Mouse (Mus musculus): ENCODE data around the gene Gm21860.
"Not testable (repeated sequence)": the region's sequence is repeated elsewhere in the genome, so short reads cannot be mapped to it uniquely, and the experiment has no call there.

DNA sequence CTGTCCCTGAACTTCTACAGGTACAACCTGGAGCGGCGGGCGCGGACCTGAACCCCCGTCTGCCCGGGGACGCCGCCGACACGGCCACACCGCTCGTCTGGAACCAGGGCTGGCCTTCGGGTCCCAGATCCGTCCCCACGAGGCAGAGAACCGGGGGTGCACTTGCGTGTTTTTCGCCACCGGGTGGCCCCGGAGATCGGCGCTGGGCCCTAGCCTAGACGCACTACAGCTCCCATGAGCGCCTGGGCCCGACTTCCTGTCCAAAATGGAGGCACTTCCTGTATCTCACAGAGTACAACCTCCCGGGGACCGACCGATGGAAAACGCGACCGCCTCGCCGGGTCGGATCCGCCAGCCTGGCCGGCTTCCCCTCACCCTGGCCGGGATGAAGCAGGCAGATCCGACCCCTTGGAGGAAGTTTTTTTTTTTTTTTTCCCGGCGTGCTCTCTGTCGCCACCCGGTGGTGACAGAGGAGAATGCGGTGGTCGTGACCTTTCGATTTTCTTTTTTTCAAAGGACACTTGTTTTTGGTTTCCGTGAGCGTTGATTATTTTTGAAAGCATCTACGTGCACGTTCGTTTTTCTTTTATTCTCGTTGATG is 10.1 kb downstream of the Gm21860 start:
- TF ChIP-seq CTCF (conservative IDR thresholded peaks at IDR 0.05 in 1 of 2, IDR thresholded peaks at IDR 0.05 in 1 of 2; ENCODE audit: low read depth in 2 of 2, low read length in 2 of 2); MAZ (IDR thresholded peaks at IDR 0.05; ENCODE audit: low read depth, low read length); POLR2A (IDR thresholded peaks at IDR 0.05; ENCODE audit: low read depth, low read length); NELFE (IDR thresholded peaks at IDR 0.05; ENCODE audit: low read depth, low read length); ZNF384 (IDR thresholded peaks at IDR 0.05; ENCODE audit: low read depth, low read length); ZKSCAN1 (IDR thresholded peaks at IDR 0.05; ENCODE audit: borderline replicate concordance, low read depth, low read length): not testable (repeated sequence)
